Mouse (Mus musculus) midbrain, embryonic 13.5 days (tissue): ENCODE data around the gene Fam219a. TPM values are rescaled to one million over a fixed set of nuclear protein-coding genes. Genes with fewer than 3 reads are reported as not detected.

Source experiments
- ATAC-seq: fragments of 200-750 bp; cut with Nextera tagmentation; 2 replicates; pipeline ENCODE4 v1.8.0; 2017; ENCODE audit warnings: mild to moderate bottlenecking, moderate TSS enrichment, moderate library complexity
- H3K27ac ChIP-seq: fragments of 300-500 bp; sonication (generic); 2 replicates; pipeline ENCODE4 v1.5.1; 2015; ENCODE audit warnings: inconsistent platforms, mild to moderate bottlenecking, moderate library complexity
- H3K27me3 ChIP-seq: fragments of 300-500 bp; sonication (generic); 2 replicates; pipeline ENCODE4 v1.6.1; 2015; ENCODE audit warnings: mild to moderate bottlenecking, inconsistent platforms
- H3K36me3 ChIP-seq: fragments of 300-500 bp; sonication (generic); 2 replicates; pipeline ENCODE4 v1.6.1; 2015; ENCODE audit warnings: mild to moderate bottlenecking, inconsistent platforms
- H3K4me1 ChIP-seq: fragments of 300-500 bp; sonication (generic); replicated peaks from 2 replicates; pipeline ENCODE4 v1.6.1; 2015; ENCODE audit warnings: inconsistent platforms
- H3K4me2 ChIP-seq: fragments of 300-500 bp; sonication (generic); replicated peaks from 2 replicates; pipeline ENCODE4 v1.6.1; 2015; ENCODE audit warnings: moderate library complexity, mild to moderate bottlenecking, inconsistent platforms
- H3K4me3 ChIP-seq: fragments of 300-500 bp; sonication (generic); replicated peaks from 2 replicates; pipeline ENCODE4 v1.5.1; 2015; ENCODE audit warnings: mild to moderate bottlenecking, inconsistent platforms
- H3K9ac ChIP-seq: fragments of 300-500 bp; sonication (generic); replicated peaks from 2 replicates; pipeline ENCODE4 v1.6.1; 2015; ENCODE audit warnings: mild to moderate bottlenecking, inconsistent platforms
- H3K9me3 ChIP-seq: fragments of 300-500 bp; sonication (generic); 2 replicates; pipeline ENCODE4 v1.6.1; 2016; ENCODE audit warnings: mild to moderate bottlenecking, inconsistent platforms
- WGBS: fragments of 180-500 bp; shearing (Covaris S2); methylation state at CpG from one replicate; pipeline ENCODE4 v1.1.7; 2015; 5-methylcytosine and 5-hydroxymethylcytosine counted together
- polyA plus RNA-seq: library from polyadenylated mRNA; unstranded; fragments of >200 nt; fragmentation: Nextera tagmentation; extraction: Ambion mirVana; gene quantifications from 2 replicates; pipeline ENCODE4 v1.2.1, GENCODE M21; 2015

Fam219a gene
- polyA plus RNA-seq, 1 experiment from 2014 or later = 18.8 TPM

GRCm38 (mm10) chr4:41552529-41552928 is 16.8 kb downstream of the Fam219a start:
- whole genome bisulfite sequencing = 45% methylated on average over 6 of the region's 6 CpGs
- no peak overlapping the region for H3K27ac ChIP-seq
- ATAC-seq = peak; percentile 34; the same call in 1 of the 2 replicates
- H3K4me1 ChIP-seq = peaks cover 46% of the 10 kb centered on the region
- H3K4me3 ChIP-seq = no peak overlapping the region
- no peaks in the 10 kb centered on the region for H3K27me3 ChIP-seq
- no peak overlapping the region for H3K9ac ChIP-seq
- H3K4me2 ChIP-seq = no peak overlapping the region
- no peaks in the 10 kb centered on the region for H3K9me3 ChIP-seq
- H3K36me3 ChIP-seq = no peaks in the 10 kb centered on the region

- H3K27me3 ChIP-seq = no peaks in the 10 kb centered on the region
- 89% methylated on average over 1 of the region's 1 CpGs for WGBS
- no peak overlapping the region for H3K4me3 ChIP-seq
- no peak overlapping the region for H3K27ac ChIP-seq
- H3K36me3 ChIP-seq = no peaks in the 10 kb centered on the region
- no peak for ATAC-seq
- H3K9ac ChIP-seq = no peak overlapping the region
- peaks cover 34% of the 10 kb centered on the region for H3K4me1 ChIP-seq
- H3K9me3 ChIP-seq = no peaks in the 10 kb centered on the region
- no peak overlapping the region for H3K4me2 ChIP-seq
Observed at GRCm38 (mm10) chr4:41547086-41547485, 22.3 kb downstream of the Fam219a start.

GRCm38 (mm10) chr4:41545985-41546384 is 23.4 kb downstream of the Fam219a start:
- H3K9me3 ChIP-seq = no peaks in the 10 kb centered on the region
- H3K4me2 ChIP-seq = no peak overlapping the region
- peaks cover 36% of the 10 kb centered on the region for H3K4me1 ChIP-seq
- 25% methylated on average over 8 of the region's 8 CpGs for WGBS
- H3K36me3 ChIP-seq = no peaks in the 10 kb centered on the region
- H3K27me3 ChIP-seq = no peaks in the 10 kb centered on the region
- H3K9ac ChIP-seq = no peak overlapping the region
- no peak overlapping the region for H3K4me3 ChIP-seq
- no peak for ATAC-seq
- H3K27ac ChIP-seq = no peak overlapping the region; the same call in 1 of the 2 replicates

GRCm38 (mm10) chr4:41542136-41542535 is 27.2 kb downstream of the Fam219a start:
- peaks cover 33% of the 10 kb centered on the region for H3K4me1 ChIP-seq
- no peak overlapping the region for H3K4me2 ChIP-seq
- peak; percentile 64; the same call in 1 of the 2 replicates for ATAC-seq
- no peak overlapping the region; the same call in 1 of the 2 replicates for H3K9ac ChIP-seq
- H3K36me3 ChIP-seq = peaks cover 7% of the 10 kb centered on the region
- H3K27me3 ChIP-seq = no peaks in the 10 kb centered on the region
- no peak overlapping the region for H3K4me3 ChIP-seq
- peak overlapping the region; percentile 79 for H3K27ac ChIP-seq
- no peaks in the 10 kb centered on the region for H3K9me3 ChIP-seq
- WGBS = 68% methylated on average over 8 of the region's 8 CpGs

- H3K27ac ChIP-seq = no peak overlapping the region
- peaks cover 25% of the 10 kb centered on the region for H3K4me1 ChIP-seq
- H3K36me3 ChIP-seq = peaks cover 7% of the 10 kb centered on the region
- H3K4me2 ChIP-seq = no peak overlapping the region
- ATAC-seq = no peak
- H3K27me3 ChIP-seq = no peaks in the 10 kb centered on the region
- 78% methylated on average over 5 of the region's 5 CpGs for WGBS
- H3K4me3 ChIP-seq = no peak overlapping the region
- H3K9ac ChIP-seq = no peak overlapping the region
- no peaks in the 10 kb centered on the region for H3K9me3 ChIP-seq
Observed at GRCm38 (mm10) chr4:41534866-41535265, 34.5 kb downstream of the Fam219a start.

- Histone ChIP-seq H3K9me3 (no peaks in the 10 kb centered on the region), H3K9ac (no peak overlapping the region), H3K36me3 (peaks cover under 1% of the 10 kb centered on the region), H3K4me3 (no peak overlapping the region), H3K27me3 (no peaks in the 10 kb centered on the region), H3K4me2 (no peak overlapping the region), H3K4me1 (peaks cover 45% of the 10 kb centered on the region), H3K27ac (no peak overlapping the region)
- WGBS = 33% methylated on average over 6 of the region's 6 CpGs
- ATAC-seq = no peak
Observed at GRCm38 (mm10) chr4:41532420-41532819, 36.9 kb downstream of the Fam219a start.

GRCm38 (mm10) chr4:41527996-41528395 is 41.3 kb downstream of the Fam219a start:
- ATAC-seq = peak; percentile 53
- Histone ChIP-seq H3K4me3 (no peak overlapping the region), H3K27ac (peak overlapping the region; percentile 71), H3K4me2 (no peak overlapping the region), H3K27me3 (0 out of 2 replicates have a peak, but pooled peaks cover 3% of the 10 kb centered on the region), H3K4me1 (peaks cover 58% of the 10 kb centered on the region), H3K9me3 (no peaks in the 10 kb centered on the region), H3K9ac (no peak overlapping the region), H3K36me3 (peaks cover 6% of the 10 kb centered on the region; the same call in 1 of the 2 replicates)
- WGBS = 3% methylated on average over 8 of the region's 8 CpGs

GRCm38 (mm10) chr4:41527076-41527475 is 42.3 kb downstream of the Fam219a start:
- no peaks in the 10 kb centered on the region for H3K9me3 ChIP-seq
- H3K27ac ChIP-seq = peak overlapping the region; percentile 77
- 0 out of 2 replicates have a peak, but pooled peaks cover 3% of the 10 kb centered on the region for H3K27me3 ChIP-seq
- no peak overlapping the region for H3K4me3 ChIP-seq
- H3K4me2 ChIP-seq = peak overlapping the region; percentile 17; the same call in 1 of the 2 replicates
- ATAC-seq = peak; percentile 32; the same call in 1 of the 2 replicates
- peaks cover 58% of the 10 kb centered on the region for H3K4me1 ChIP-seq
- 5% methylated on average over 13 of the region's 13 CpGs for WGBS
- H3K9ac ChIP-seq = peak overlapping the region; percentile 30
- H3K36me3 ChIP-seq = peaks cover 6% of the 10 kb centered on the region; the same call in 1 of the 2 replicates

GRCm38 (mm10) chr4:41526553-41526952 is 42.8 kb downstream of the Fam219a start:
- Histone ChIP-seq H3K27ac (peak overlapping the region; percentile 77), H3K4me1 (peaks cover 53% of the 10 kb centered on the region), H3K36me3 (peaks cover 10% of the 10 kb centered on the region), H3K27me3 (0 out of 2 replicates have a peak, but pooled peaks cover 3% of the 10 kb centered on the region), H3K4me3 (no peak overlapping the region), H3K9me3 (no peaks in the 10 kb centered on the region), H3K9ac (peak overlapping the region; percentile 30; the same call in 1 of the 2 replicates), H3K4me2 (0 out of 2 replicates have a peak overlapping the region, but pooled peaks have one; percentile 17)
- ATAC-seq = no peak; the same call in 1 of the 2 replicates
- WGBS = 5% methylated on average over 7 of the region's 7 CpGs

- no peak for ATAC-seq
- Histone ChIP-seq H3K9ac (no peak overlapping the region), H3K9me3 (no peaks in the 10 kb centered on the region), H3K27me3 (0 out of 2 replicates have a peak, but pooled peaks cover 3% of the 10 kb centered on the region), H3K36me3 (peaks cover 18% of the 10 kb centered on the region), H3K4me1 (peaks cover 42% of the 10 kb centered on the region), H3K4me2 (no peak overlapping the region), H3K27ac (no peak overlapping the region), H3K4me3 (no peak overlapping the region)
- WGBS = 76% methylated on average over 9 of the region's 9 CpGs
Observed at GRCm38 (mm10) chr4:41524829-41525228, 44.5 kb downstream of the Fam219a start.

- 0 out of 2 replicates have a peak, but pooled peaks cover 3% of the 10 kb centered on the region for H3K27me3 ChIP-seq
- H3K4me3 ChIP-seq = no peak overlapping the region
- peaks cover 37% of the 10 kb centered on the region for H3K4me1 ChIP-seq
- H3K27ac ChIP-seq = no peak overlapping the region
- H3K9ac ChIP-seq = no peak overlapping the region
- H3K9me3 ChIP-seq = no peaks in the 10 kb centered on the region
- H3K36me3 ChIP-seq = peaks cover 28% of the 10 kb centered on the region
- WGBS = 86% methylated on average over 7 of the region's 7 CpGs
- no peak for ATAC-seq
- H3K4me2 ChIP-seq = no peak overlapping the region
Observed at GRCm38 (mm10) chr4:41523839-41524238, 45.5 kb downstream of the Fam219a start.

- Histone ChIP-seq H3K9ac (no peak overlapping the region), H3K4me1 (peaks cover 26% of the 10 kb centered on the region), H3K27ac (no peak overlapping the region), H3K4me3 (no peak overlapping the region), H3K27me3 (0 out of 2 replicates have a peak, but pooled peaks cover 3% of the 10 kb centered on the region), H3K9me3 (no peaks in the 10 kb centered on the region), H3K4me2 (no peak overlapping the region), H3K36me3 (peaks cover 38% of the 10 kb centered on the region)
- no peak for ATAC-seq
- 63% methylated on average over 5 of the region's 5 CpGs for WGBS
Observed at GRCm38 (mm10) chr4:41522788-41523187, 46.5 kb downstream of the Fam219a start.
